Mouse (Mus musculus) limb, embryonic 10.5 days (tissue): ENCODE data around the gene Heyl. TPM values are rescaled to one million over a fixed set of nuclear protein-coding genes. Genes with fewer than 3 reads are reported as not detected.
"Not testable (repeated sequence)": the region's sequence is repeated elsewhere in the genome, so short reads cannot be mapped to it uniquely, and the experiment has no call there.

Experiments
- DNase-seq: peaks from one replicate; pipeline ENCODE4 v3.0.0-alpha.2; 2017; ENCODE audit warnings: low spot score
- H3K27ac ChIP-seq: fragments of 300-500 bp; sonication (generic); 2 replicates; pipeline ENCODE4 v1.5.1; 2016; ENCODE audit warnings: mild to moderate bottlenecking
- H3K27me3 ChIP-seq: fragments of 300-500 bp; sonication (generic); 2 replicates; pipeline ENCODE4 v1.6.1; 2016; ENCODE audit warnings: low read depth, mild to moderate bottlenecking; ENCODE audit not compliant: poor library complexity, severe bottlenecking
- H3K36me3 ChIP-seq: fragments of 300-500 bp; sonication (generic); 2 replicates; pipeline ENCODE4 v1.6.1; 2016; ENCODE audit warnings: mild to moderate bottlenecking, moderate library complexity
- H3K4me1 ChIP-seq: fragments of 300-500 bp; sonication (generic); 2 replicates; pipeline ENCODE4 v1.6.1; 2016
- H3K4me3 ChIP-seq: fragments of 300-500 bp; sonication (generic); 2 replicates; pipeline ENCODE4 v1.5.1; 2016; ENCODE audit warnings: mild to moderate bottlenecking, moderate library complexity
- H3K9me3 ChIP-seq: fragments of 300-500 bp; sonication (generic); replicated peaks from 2 replicates; pipeline ENCODE4 v1.6.1; 2016; ENCODE audit warnings: mild to moderate bottlenecking
- WGBS: fragments of 180-500 bp; shearing (Covaris S2); methylation state at CpG from one replicate; pipeline ENCODE4 v1.1.7; 2016; 5-methylcytosine and 5-hydroxymethylcytosine counted together
- polyA plus RNA-seq: library from polyadenylated mRNA; unstranded; fragments of >200 nt; fragmentation: Nextera tagmentation; extraction: Ambion mirVana; gene quantifications from 2 replicates; pipeline ENCODE4 v1.2.1, GENCODE M21; 2016

Heyl gene
- polyA plus RNA-seq, 1 experiment from 2014 or later = 2.2 TPM

- peaks cover 15% of the 10 kb centered on the region for H3K4me1 ChIP-seq
- H3K4me3 ChIP-seq = no peak overlapping the region
- H3K27me3 ChIP-seq = no peaks in the 10 kb centered on the region
- no peak for DNase-seq
- H3K9me3 ChIP-seq = no peaks in the 10 kb centered on the region
- H3K27ac ChIP-seq = no peak overlapping the region
- 69% methylated on average over 3 of the region's 3 CpGs for WGBS
- H3K36me3 ChIP-seq = peaks cover 13% of the 10 kb centered on the region
Observed at GRCm38 (mm10) chr4:123280117-123280516, 46.8 kb downstream of the Heyl start.

GRCm38 (mm10) chr4:123282500-123282899 lies 49.1 kb downstream of the Heyl start:
- Histone ChIP-seq H3K4me3 (peak overlapping the region; percentile 66), H3K36me3 (peaks cover 37% of the 10 kb centered on the region), H3K9me3 (no peaks in the 10 kb centered on the region), H3K4me1 (peaks cover 28% of the 10 kb centered on the region), H3K27ac (peak overlapping the region; percentile 77; the same call in 1 of the 2 replicates), H3K27me3 (no peaks in the 10 kb centered on the region)
- peak; percentile 97 for DNase-seq
- WGBS = under 1% methylated on average over 25 of the region's 25 CpGs

GRCm38 (mm10) chr4:123282915-123283674 lies 49.7 kb downstream of the Heyl start:
- not testable (repeated sequence) for DNase-seq, H3K9me3 ChIP-seq, H3K27me3 ChIP-seq
- under 1% methylated on average over 46 of the region's 55 CpGs for WGBS
- H3K4me3 ChIP-seq = peak overlapping the region; percentile 66
- peaks cover 28% of the 10 kb centered on the region for H3K4me1 ChIP-seq
- peaks cover 43% of the 10 kb centered on the region for H3K36me3 ChIP-seq
- H3K27ac ChIP-seq = peak overlapping the region; percentile 76

GRCm38 (mm10) chr4:123283675-123284064 lies 50.3 kb downstream of the Heyl start:
- Histone ChIP-seq H3K27ac (peak overlapping the region; percentile 76), H3K4me3 (peak overlapping the region; percentile 66), H3K4me1 (peaks cover 30% of the 10 kb centered on the region), H3K36me3 (peaks cover 48% of the 10 kb centered on the region)
- not testable (repeated sequence) for H3K9me3 ChIP-seq, H3K27me3 ChIP-seq
- under 1% methylated on average over 13 of the region's 15 CpGs for WGBS
- DNase-seq = peak; percentile 47

GRCm38 (mm10) chr4:123284731-123285624 lies 51.6 kb downstream of the Heyl start:
- Histone ChIP-seq H3K4me3 (peak overlapping the region; percentile 66), H3K27ac (no peak overlapping the region), H3K36me3 (peaks cover 61% of the 10 kb centered on the region), H3K27me3 (no peaks in the 10 kb centered on the region), H3K4me1 (peaks cover 42% of the 10 kb centered on the region), H3K9me3 (no peaks in the 10 kb centered on the region)
- WGBS = 79% methylated on average over 6 of the region's 6 CpGs
- DNase-seq = no peak

GRCm38 (mm10) chr4:123286790-123287189 lies 53.4 kb downstream of the Heyl start:
- 94% methylated on average over 2 of the region's 2 CpGs for WGBS
- Histone ChIP-seq H3K9me3 (no peaks in the 10 kb centered on the region), H3K27me3 (no peaks in the 10 kb centered on the region), H3K4me3 (no peak overlapping the region), H3K36me3 (peaks cover 78% of the 10 kb centered on the region), H3K27ac (no peak overlapping the region), H3K4me1 (peaks cover 43% of the 10 kb centered on the region)
- DNase-seq = no peak

GRCm38 (mm10) chr4:123289038-123289437 lies 55.7 kb downstream of the Heyl start:
- no peaks in the 10 kb centered on the region for H3K27me3 ChIP-seq
- no peak overlapping the region for H3K4me3 ChIP-seq
- DNase-seq = no peak
- peaks cover 38% of the 10 kb centered on the region for H3K4me1 ChIP-seq
- H3K9me3 ChIP-seq = no peaks in the 10 kb centered on the region
- 89% methylated on average over 12 of the region's 12 CpGs for WGBS
- no peak overlapping the region for H3K27ac ChIP-seq
- H3K36me3 ChIP-seq = peaks cover 98% of the 10 kb centered on the region

- H3K27ac ChIP-seq = no peak overlapping the region
- H3K4me3 ChIP-seq = no peak overlapping the region
- H3K9me3 ChIP-seq = no peaks in the 10 kb centered on the region
- peaks cover 16% of the 10 kb centered on the region for H3K4me1 ChIP-seq
- 88% methylated on average over 3 of the region's 3 CpGs for WGBS
- no peak for DNase-seq
- H3K36me3 ChIP-seq = peaks cover 98% of the 10 kb centered on the region
- H3K27me3 ChIP-seq = no peaks in the 10 kb centered on the region
Observed at GRCm38 (mm10) chr4:123292390-123292789, 59.0 kb downstream of the Heyl start.

GRCm38 (mm10) chr4:123292989-123293388 lies 59.6 kb downstream of the Heyl start:
- H3K4me3 ChIP-seq = no peak overlapping the region
- peaks cover 15% of the 10 kb centered on the region for H3K4me1 ChIP-seq
- no peak for DNase-seq
- H3K27ac ChIP-seq = no peak overlapping the region
- 85% methylated on average over 7 of the region's 7 CpGs for WGBS
- peaks cover 98% of the 10 kb centered on the region for H3K36me3 ChIP-seq
- H3K9me3 ChIP-seq = no peaks in the 10 kb centered on the region
- H3K27me3 ChIP-seq = no peaks in the 10 kb centered on the region

- 80% methylated on average over 7 of the region's 7 CpGs for WGBS
- no peak for DNase-seq
- Histone ChIP-seq H3K4me1 (peaks cover 12% of the 10 kb centered on the region), H3K4me3 (no peak overlapping the region), H3K9me3 (no peaks in the 10 kb centered on the region), H3K36me3 (peaks cover 97% of the 10 kb centered on the region), H3K27ac (no peak overlapping the region), H3K27me3 (no peaks in the 10 kb centered on the region)
Observed at GRCm38 (mm10) chr4:123293661-123294443, 60.5 kb downstream of the Heyl start.

- not testable (repeated sequence) for H3K9me3 ChIP-seq, H3K27ac ChIP-seq, H3K4me1 ChIP-seq, H3K27me3 ChIP-seq, H3K4me3 ChIP-seq, DNase-seq
- WGBS = 89% methylated on average over 15 of the region's 15 CpGs
- peaks cover 97% of the 10 kb centered on the region for H3K36me3 ChIP-seq
Observed at GRCm38 (mm10) chr4:123295026-123295425, 61.7 kb downstream of the Heyl start.

- Histone ChIP-seq H3K9me3 (no peaks in the 10 kb centered on the region), H3K4me1 (no peaks in the 10 kb centered on the region), H3K4me3 (no peak overlapping the region), H3K27ac (no peak overlapping the region), H3K36me3 (peaks cover 99% of the 10 kb centered on the region), H3K27me3 (no peaks in the 10 kb centered on the region)
- 88% methylated on average over 21 of the region's 21 CpGs for WGBS
- no peak for DNase-seq
Observed at GRCm38 (mm10) chr4:123295516-123296147, 62.3 kb downstream of the Heyl start.
